Mouse (Mus musculus) olfactory bulb, adult 2 months (tissue): ENCODE measurements around the gene Gabrg3.

Source experiments
- CTCF ChIP-seq: fragments of 200-500 bp; IDR thresholded peaks from 2 replicates; pipeline ENCODE4 v1.5.1; 2012; ENCODE audit warnings: low read depth, mild to moderate bottlenecking, low read length, moderate library complexity; ENCODE audit not compliant: insufficient read depth
- POLR2A ChIP-seq: fragments of 200-500 bp; IDR thresholded peaks from 2 replicates; pipeline ENCODE4 v1.6.1; 2012; ENCODE audit warnings: mild to moderate bottlenecking, low read depth, low read length, moderate library complexity; ENCODE audit not compliant: insufficient read depth

- TF ChIP-seq CTCF: no peak
- no peak for TF ChIP-seq POLR2A
Observed at GRCm38 (mm10) chr7:57158211-57158610, 228.8 kb downstream of the Gabrg3 start.
